Mouse (Mus musculus) heart, postnatal 0 days (tissue): ENCODE results near the gene Ankrd49.

Experiments
- CTCF ChIP-seq: IDR thresholded peaks from 2 replicates; pipeline ENCODE4 v1.5.1; 2016; ENCODE audit warnings: antibody characterized with exemption, control low read depth, low read depth
- EP300 ChIP-seq: IDR thresholded peaks from 2 replicates; pipeline ENCODE4 v1.6.1; 2016; ENCODE audit warnings: antibody characterized with exemption, low read depth

DNA sequence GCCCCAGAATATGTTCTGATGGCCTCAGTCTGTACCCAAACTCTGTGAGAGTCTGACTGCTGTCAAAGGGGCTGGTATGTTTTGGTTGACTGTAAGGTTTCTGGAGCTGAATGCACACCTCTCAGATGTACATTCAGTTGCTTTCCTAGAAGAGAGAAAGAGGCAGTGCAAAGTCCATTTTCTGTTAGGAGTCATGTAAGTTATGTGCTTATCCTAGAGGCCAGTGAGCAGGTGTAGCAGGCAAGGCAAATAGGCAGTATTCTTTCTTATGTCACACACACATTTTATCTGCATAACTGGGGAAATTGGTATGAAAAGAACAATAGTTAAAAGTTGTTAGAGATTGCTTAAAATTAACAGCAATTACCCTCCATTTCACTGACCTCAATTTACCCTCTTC is 30.7 kb downstream of the Ankrd49 start:
- TF ChIP-seq CTCF, result no peak
- no peak for TF ChIP-seq EP300
